Mouse (Mus musculus): ENCODE data around the gene Tgtp1. TPM values are rescaled to one million over a fixed set of nuclear protein-coding genes. Genes with fewer than 3 reads are reported as not detected.
"Not testable (repeated sequence)": the region's sequence is repeated elsewhere in the genome, so short reads cannot be mapped to it uniquely, and the experiment has no call there.

The Tgtp1 gene
- polyA plus RNA-seq (2015; fragmentation: Nextera tagmentation; extraction: Ambion mirVana), result 2.3 TPM in 2 replicates

GRCm38 (mm10) chr11:48994018-48994417 is at the start of gene Tgtp1:
TSS of gene Tgtp1 (minus strand) at chr11:48994172.
- H3K9me3 ChIP-seq (replicated peaks; ENCODE audit: control insufficient read depth, low read length); ATAC-seq (ENCODE audit: insufficient read depth, low FRiP score); H3K4me2 ChIP-seq (ENCODE audit: low read depth, low read length); H3K4me3 ChIP-seq (replicated peaks; ENCODE audit: low read length); H3K4me1 ChIP-seq (ENCODE audit: control insufficient read depth, insufficient read depth, low read length); H3K36me3 ChIP-seq (ENCODE audit: control insufficient read depth, insufficient read depth, low read length); H3K9ac ChIP-seq (ENCODE audit: low read length); H3K27ac ChIP-seq (ENCODE audit: low read length); H3K27me3 ChIP-seq (ENCODE audit: control insufficient read depth, insufficient read depth, low read length): not testable (repeated sequence)
- WGBS, result 21% methylated on average over 2 of the region's 2 CpGs

GRCm38 (mm10) chr11:49012074-49012473 is 18.1 kb upstream of the Tgtp1 start:
- H3K9me3 ChIP-seq (replicated peaks; ENCODE audit: control insufficient read depth, low read length); H3K27ac ChIP-seq (ENCODE audit: low read length); H3K4me2 ChIP-seq (ENCODE audit: low read depth, low read length); H3K4me3 ChIP-seq (replicated peaks; ENCODE audit: low read length); H3K9ac ChIP-seq (ENCODE audit: low read length); ATAC-seq (ENCODE audit: insufficient read depth, low FRiP score); H3K27me3 ChIP-seq (ENCODE audit: control insufficient read depth, insufficient read depth, low read length); H3K36me3 ChIP-seq (ENCODE audit: control insufficient read depth, insufficient read depth, low read length); H3K4me1 ChIP-seq (ENCODE audit: control insufficient read depth, insufficient read depth, low read length): not testable (repeated sequence)

GRCm38 (mm10) chr11:49006785-49007184 is 12.8 kb upstream of the Tgtp1 start:
- not testable (repeated sequence) for H3K4me3 ChIP-seq (replicated peaks; ENCODE audit: low read length); H3K27ac ChIP-seq (ENCODE audit: low read length); H3K9ac ChIP-seq (ENCODE audit: low read length); H3K4me2 ChIP-seq (ENCODE audit: low read depth, low read length); H3K27me3 ChIP-seq (ENCODE audit: control insufficient read depth, insufficient read depth, low read length); H3K4me1 ChIP-seq (ENCODE audit: control insufficient read depth, insufficient read depth, low read length); H3K9me3 ChIP-seq (replicated peaks; ENCODE audit: control insufficient read depth, low read length); H3K36me3 ChIP-seq (ENCODE audit: control insufficient read depth, insufficient read depth, low read length); ATAC-seq (ENCODE audit: insufficient read depth, low FRiP score)
- 11% methylated on average over 1 of the region's 1 CpGs for WGBS

- not testable (repeated sequence) for H3K4me2 ChIP-seq (ENCODE audit: low read depth, low read length); H3K27ac ChIP-seq (ENCODE audit: low read length); H3K27me3 ChIP-seq (ENCODE audit: control insufficient read depth, insufficient read depth, low read length); H3K4me1 ChIP-seq (ENCODE audit: control insufficient read depth, insufficient read depth, low read length); H3K9ac ChIP-seq (ENCODE audit: low read length); H3K4me3 ChIP-seq (replicated peaks; ENCODE audit: low read length); H3K9me3 ChIP-seq (replicated peaks; ENCODE audit: control insufficient read depth, low read length); ATAC-seq (ENCODE audit: insufficient read depth, low FRiP score); H3K36me3 ChIP-seq (ENCODE audit: control insufficient read depth, insufficient read depth, low read length)
- WGBS, result 65% methylated on average over 2 of the region's 2 CpGs
These were observed 12.3 kb upstream of the Tgtp1 start for GRCm38 (mm10) chr11:49006317-49006716.

DNA sequence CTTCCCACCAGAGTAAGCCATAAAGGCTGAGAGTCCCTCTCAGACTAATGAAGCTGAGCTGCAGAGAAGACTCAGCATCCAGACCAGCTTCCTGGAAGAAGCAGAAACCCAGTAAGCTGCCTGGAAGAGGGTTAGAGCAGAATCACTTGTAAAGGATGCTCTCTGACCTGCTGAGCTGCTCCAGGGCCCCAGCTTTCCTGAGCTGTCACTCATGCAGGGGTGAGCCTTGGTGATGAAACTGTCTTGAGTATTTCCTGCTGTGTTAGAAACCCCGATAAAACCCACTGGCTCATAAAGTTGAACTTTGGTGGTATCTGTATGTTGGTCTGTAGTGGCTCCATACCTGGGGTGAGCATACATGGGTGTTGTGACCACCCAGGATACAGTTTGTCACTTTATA is 6.4 kb upstream of the Tgtp1 start:
- not testable (repeated sequence) for H3K27me3 ChIP-seq (ENCODE audit: control insufficient read depth, insufficient read depth, low read length); H3K4me1 ChIP-seq (ENCODE audit: control insufficient read depth, insufficient read depth, low read length); ATAC-seq (ENCODE audit: insufficient read depth, low FRiP score); H3K27ac ChIP-seq (ENCODE audit: low read length); H3K4me2 ChIP-seq (ENCODE audit: low read depth, low read length); H3K9me3 ChIP-seq (replicated peaks; ENCODE audit: control insufficient read depth, low read length); H3K9ac ChIP-seq (ENCODE audit: low read length); H3K36me3 ChIP-seq (ENCODE audit: control insufficient read depth, insufficient read depth, low read length); H3K4me3 ChIP-seq (replicated peaks; ENCODE audit: low read length)
- 81% methylated on average over 1 of the region's 1 CpGs for WGBS

GRCm38 (mm10) chr11:48993296-48993695 is 676 bp downstream of the Tgtp1 start:
- not testable (repeated sequence) for H3K4me2 ChIP-seq (ENCODE audit: low read depth, low read length); H3K9me3 ChIP-seq (replicated peaks; ENCODE audit: control insufficient read depth, low read length); ATAC-seq (ENCODE audit: insufficient read depth, low FRiP score); H3K27me3 ChIP-seq (ENCODE audit: control insufficient read depth, insufficient read depth, low read length); H3K9ac ChIP-seq (ENCODE audit: low read length); H3K4me3 ChIP-seq (replicated peaks; ENCODE audit: low read length); H3K4me1 ChIP-seq (ENCODE audit: control insufficient read depth, insufficient read depth, low read length); H3K36me3 ChIP-seq (ENCODE audit: control insufficient read depth, insufficient read depth, low read length); H3K27ac ChIP-seq (ENCODE audit: low read length)
- WGBS, result 35% methylated on average over 10 of the region's 10 CpGs

DNA sequence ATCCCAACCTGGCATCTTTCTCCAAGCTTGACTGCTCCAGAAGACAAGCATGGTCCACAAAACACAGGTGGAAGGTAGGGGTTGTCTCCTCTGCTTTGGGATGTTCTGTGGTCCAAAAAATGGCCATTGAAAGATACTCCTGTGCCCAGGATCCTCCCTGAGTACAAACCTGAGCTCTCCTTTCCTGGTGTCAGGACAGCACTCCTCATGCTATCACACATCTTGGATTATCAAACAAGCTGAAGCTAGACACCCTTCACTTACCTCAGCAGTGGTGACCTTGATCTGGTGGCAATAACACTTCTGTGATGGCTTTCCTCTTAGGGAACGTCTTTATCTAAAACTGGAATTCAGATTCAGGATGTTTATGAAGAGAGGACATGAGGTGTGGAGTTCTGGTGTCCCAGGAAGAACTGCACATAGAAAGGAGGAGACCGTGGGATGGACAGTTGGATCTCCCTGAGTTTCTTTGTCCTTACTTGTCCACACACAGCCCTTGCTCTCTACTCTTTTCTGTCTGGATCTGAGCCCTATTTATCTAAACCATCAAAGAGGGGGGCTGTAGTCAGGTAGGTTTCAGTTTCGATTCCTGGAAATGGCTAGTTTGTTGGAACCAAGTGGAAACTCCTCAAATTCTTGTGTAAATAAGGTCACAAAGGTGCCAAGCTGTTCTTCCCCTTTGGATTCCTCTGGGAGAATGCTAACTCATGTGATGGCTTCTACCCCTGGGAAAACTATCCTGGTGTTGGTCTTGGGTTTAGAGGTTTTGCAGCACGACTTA is 2.0 kb downstream of the Tgtp1 start, which contains the start of gene Gm12185:
TSS of gene Gm12185 (minus strand) at position 487 of the 781 bp plus-strand sequence.
- not testable (repeated sequence) for H3K36me3 ChIP-seq (ENCODE audit: control insufficient read depth, insufficient read depth, low read length); H3K27me3 ChIP-seq (ENCODE audit: control insufficient read depth, insufficient read depth, low read length); H3K9me3 ChIP-seq (replicated peaks; ENCODE audit: control insufficient read depth, low read length); H3K9ac ChIP-seq (ENCODE audit: low read length); H3K4me1 ChIP-seq (ENCODE audit: control insufficient read depth, insufficient read depth, low read length); H3K27ac ChIP-seq (ENCODE audit: low read length); H3K4me3 ChIP-seq (replicated peaks; ENCODE audit: low read length); ATAC-seq (ENCODE audit: insufficient read depth, low FRiP score); H3K4me2 ChIP-seq (ENCODE audit: low read depth, low read length)
- 47% methylated on average over 4 of the region's 4 CpGs for WGBS

- not testable (repeated sequence) for H3K4me3 ChIP-seq (replicated peaks; ENCODE audit: low read length); H3K4me1 ChIP-seq (ENCODE audit: control insufficient read depth, insufficient read depth, low read length); H3K27me3 ChIP-seq (ENCODE audit: control insufficient read depth, insufficient read depth, low read length); H3K27ac ChIP-seq (ENCODE audit: low read length); H3K4me2 ChIP-seq (ENCODE audit: low read depth, low read length); H3K9me3 ChIP-seq (replicated peaks; ENCODE audit: control insufficient read depth, low read length); H3K9ac ChIP-seq (ENCODE audit: low read length); H3K36me3 ChIP-seq (ENCODE audit: control insufficient read depth, insufficient read depth, low read length); ATAC-seq (ENCODE audit: insufficient read depth, low FRiP score)
- 64% methylated on average over 2 of the region's 2 CpGs for WGBS
These were observed 4.0 kb downstream of the Tgtp1 start for GRCm38 (mm10) chr11:48989981-48990380.

DNA sequence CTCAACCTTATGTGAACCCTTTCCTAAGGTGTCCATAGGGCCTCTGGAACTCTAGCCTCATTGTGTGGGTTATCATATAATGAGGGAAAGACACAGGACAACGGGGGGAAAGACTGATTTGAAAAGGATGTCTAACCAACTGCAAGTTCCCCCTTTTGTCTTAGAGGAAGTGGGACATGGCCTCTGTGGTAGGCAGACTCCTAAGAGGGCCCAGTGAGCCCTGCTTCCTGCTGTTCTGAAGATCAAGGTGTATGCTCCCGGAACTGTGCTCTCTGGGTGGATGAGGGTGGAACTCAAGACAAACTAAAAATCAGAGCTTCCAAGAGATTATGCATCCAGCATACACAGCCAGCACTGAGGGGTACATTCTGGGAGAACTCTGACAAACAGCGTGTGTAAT is 5.8 kb downstream of the Tgtp1 start:
- H3K9me3 ChIP-seq (replicated peaks; ENCODE audit: control insufficient read depth, low read length); H3K27me3 ChIP-seq (ENCODE audit: control insufficient read depth, insufficient read depth, low read length); H3K4me3 ChIP-seq (replicated peaks; ENCODE audit: low read length); H3K27ac ChIP-seq (ENCODE audit: low read length); H3K4me2 ChIP-seq (ENCODE audit: low read depth, low read length); ATAC-seq (ENCODE audit: insufficient read depth, low FRiP score); H3K4me1 ChIP-seq (ENCODE audit: control insufficient read depth, insufficient read depth, low read length); H3K36me3 ChIP-seq (ENCODE audit: control insufficient read depth, insufficient read depth, low read length); H3K9ac ChIP-seq (ENCODE audit: low read length): not testable (repeated sequence)
- 73% methylated on average over 2 of the region's 3 CpGs for WGBS
